ENCODE assay signal across 9 mouse cellular contexts in the genomic region with DNA sequence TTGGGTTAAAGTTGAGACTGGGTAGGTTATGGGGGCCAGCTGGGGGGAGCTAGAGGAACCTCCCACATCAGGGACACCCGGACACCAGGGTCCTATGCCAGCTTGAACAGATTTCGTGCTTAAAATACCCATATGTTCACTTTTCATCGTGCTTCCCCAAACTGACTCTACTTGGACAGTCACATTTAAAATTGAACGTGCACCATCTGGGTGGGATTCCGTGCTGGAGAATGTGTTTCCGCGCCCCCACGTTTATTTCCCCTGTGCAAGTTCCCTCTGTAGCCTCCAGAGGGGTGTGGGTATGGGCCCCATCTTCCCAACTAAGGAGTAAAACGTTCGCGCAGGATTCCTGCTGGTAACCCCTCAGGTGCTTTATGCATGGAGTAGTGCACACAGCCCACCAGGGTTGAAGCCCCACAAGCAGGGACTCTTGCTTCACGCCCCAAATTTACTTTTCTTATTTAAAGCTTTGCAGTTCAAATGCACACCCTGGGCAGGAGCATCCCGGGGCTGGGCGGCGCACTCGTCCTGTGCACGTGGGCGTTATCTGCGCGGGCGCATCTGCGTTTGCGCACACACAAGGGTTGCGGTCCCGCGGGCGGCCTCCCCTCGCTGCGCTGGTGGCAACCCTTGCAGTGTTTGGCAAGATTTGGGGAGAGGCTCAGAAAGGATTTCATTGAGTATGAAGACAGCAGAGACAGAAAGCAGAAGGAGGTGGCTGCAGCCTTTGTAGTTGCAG. TPM values are rescaled to one million over a fixed set of nuclear protein-coding genes. Genes with fewer than 3 reads are reported as not detected.
DNase-seq lines count a peak whose midpoint lies in the region; ATAC-seq lines count a peak whose summit lies in the region.
"Had no signal": no experiment of that assay in that cellular context is flagged by ENCODE, and none has a peak within 500 bp of the region (broad histone marks: within the 10 kb centered on the region; RNA-seq: fewer than 3 reads in every experiment).

No protein-coding gene starts in this region.

- 0 out of 2 replicates have a peak, but pooled peaks cover 12% of the 10 kb centered on the region for H3K4me1 ChIP-seq in lung, embryonic 15.5 days
- H3K4me1 ChIP-seq in forebrain, embryonic 16.5 days (replicated peaks; ENCODE audit: control insufficient read depth, insufficient read depth, low read length), result peaks cover 12% of the 10 kb centered on the region
- H3K4me1 ChIP-seq: liver, embryonic 15.5 days had no signal

- intact Hi-C loops in left cerebral cortex, postnatal 10 days (cut with DNase I), result no loop called here

- H3K36me3 ChIP-seq in lung, embryonic 15.5 days, result no peaks in the 10 kb centered on the region
- H3K36me3 ChIP-seq in forebrain, embryonic 16.5 days (ENCODE audit: control insufficient read depth, insufficient read depth), result no peaks in the 10 kb centered on the region
- H3K36me3 ChIP-seq: liver, embryonic 15.5 days had no signal

- no peak overlapping the region; the same call in 1 of the 2 replicates for H3K4me3 ChIP-seq in lung, embryonic 15.5 days
- peak overlapping the region; percentile 29 for H3K4me3 ChIP-seq in forebrain, embryonic 16.5 days (replicated peaks; ENCODE audit: low read length)
- H3K4me3 ChIP-seq: liver, embryonic 15.5 days had no signal

- DNase-seq in lung, postnatal 36 days, result no peak
- peak; percentile 39 to 53 for DNase-seq in left cerebral cortex, postnatal 10 days (ENCODE audit: extremely low spot score in 1 of 2, low spot score in 2 of 2)
- peak; percentile 30 for DNase-seq in right cerebral cortex, postnatal 14 days
- no peak for DNase-seq in gastrocnemius, postnatal 4 days (ENCODE audit: low spot score in 2 of 2)
- DNase-seq in cerebellum, postnatal 14 days, result no peak
- DNase-seq in spleen, adult 12 weeks (ENCODE audit: low spot score), result no peak

- H3K9me3 ChIP-seq in lung, embryonic 15.5 days, result no peaks in the 10 kb centered on the region
- no peaks in the 10 kb centered on the region for H3K9me3 ChIP-seq in forebrain, embryonic 16.5 days (ENCODE audit: control insufficient read depth, low read length)
- H3K9me3 ChIP-seq: liver, embryonic 15.5 days had no signal

- H3K27me3 ChIP-seq in lung, embryonic 15.5 days, result peaks cover 45% of the 10 kb centered on the region
- H3K27me3 ChIP-seq in forebrain, embryonic 16.5 days (replicated peaks; ENCODE audit: control insufficient read depth, insufficient read depth, low read length), result peaks cover 35% of the 10 kb centered on the region

- no peak overlapping the region for H3K27ac ChIP-seq in lung, embryonic 15.5 days
- H3K27ac ChIP-seq in forebrain, embryonic 16.5 days (ENCODE audit: low read length), result no peak overlapping the region
- H3K27ac ChIP-seq: liver, embryonic 15.5 days had no signal

- H3K4me2 ChIP-seq in lung, embryonic 15.5 days, result peak overlapping the region; percentile 82
- H3K4me2 ChIP-seq in forebrain, embryonic 16.5 days (ENCODE audit: low read length), result peak overlapping the region; percentile 55
- H3K4me2 ChIP-seq: liver, embryonic 15.5 days had no signal

- ATAC-seq in lung, embryonic 15.5 days (ENCODE audit: borderline replicate concordance, extremely low read depth, low FRiP score, low TSS enrichment), result no peak
- ATAC-seq in forebrain, embryonic 16.5 days, result no peak

- no peak overlapping the region for H3K9ac ChIP-seq in lung, embryonic 15.5 days
- H3K9ac ChIP-seq in forebrain, embryonic 16.5 days (replicated peaks; ENCODE audit: low read depth, low read length), result no peak overlapping the region
- H3K9ac ChIP-seq: liver, embryonic 15.5 days had no signal

- WGBS in lung, embryonic 15.5 days, result 2% methylated on average over 29 of the region's 29 CpGs
- WGBS in forebrain, embryonic 16.5 days, result 3% methylated on average over 29 of the region's 29 CpGs

RNA-seq across cellular contexts. Expression of a gene that starts 21.6 kb away (rescaled TPM):
- not detected in 2 replicates for polyA plus RNA-seq in lung, embryonic 15.5 days (2015; fragmentation: Nextera tagmentation; extraction: Ambion mirVana)
- not detected in 2 replicates for polyA plus RNA-seq in forebrain, embryonic 16.5 days (2015; fragmentation: Nextera tagmentation; extraction: Ambion mirVana)
- total RNA-seq in left cerebral cortex, postnatal 10 days (2021), result not detected
- total RNA-seq in gastrocnemius, postnatal 4 days (2021), result not detected
- polyA plus RNA-seq: liver, embryonic 15.5 days had no signal

RNA-seq across cellular contexts. Expression of a gene that starts 34.8 kb away (rescaled TPM):
- polyA plus RNA-seq in lung, embryonic 15.5 days (2015; fragmentation: Nextera tagmentation; extraction: Ambion mirVana), result 0.22 TPM in 1 of 2 replicates, not detected in the other
- polyA plus RNA-seq in forebrain, embryonic 16.5 days (2015; fragmentation: Nextera tagmentation; extraction: Ambion mirVana), result not detected in 2 replicates
- not detected for total RNA-seq in left cerebral cortex, postnatal 10 days (2021)
- total RNA-seq in gastrocnemius, postnatal 4 days (2021), result not detected
- polyA plus RNA-seq: liver, embryonic 15.5 days had no signal

RNA-seq across cellular contexts. Expression of a gene that starts 43.3 kb away (rescaled TPM):
- not detected in 2 replicates for polyA plus RNA-seq in lung, embryonic 15.5 days (2015; fragmentation: Nextera tagmentation; extraction: Ambion mirVana)
- not detected in 2 replicates for polyA plus RNA-seq in forebrain, embryonic 16.5 days (2015; fragmentation: Nextera tagmentation; extraction: Ambion mirVana)
- total RNA-seq in left cerebral cortex, postnatal 10 days (2021), result not detected
- total RNA-seq in gastrocnemius, postnatal 4 days (2021), result not detected
- polyA plus RNA-seq: liver, embryonic 15.5 days had no signal

Comparison
In these comparisons a context has a peak if more than half of its experiments do, and no peak if none do; other contexts are left out.
1. DNase-seq: peak in left cerebral cortex, postnatal 10 days (2 of 2) and right cerebral cortex, postnatal 14 days (single experiment); none in lung, postnatal 36 days (single experiment), gastrocnemius, postnatal 4 days (0 of 2), cerebellum, postnatal 14 days (0 of 2) and spleen, adult 12 weeks (single experiment).